Comparison of ENCODE assay signal across 11 mouse cellular contexts in the genomic region with DNA sequence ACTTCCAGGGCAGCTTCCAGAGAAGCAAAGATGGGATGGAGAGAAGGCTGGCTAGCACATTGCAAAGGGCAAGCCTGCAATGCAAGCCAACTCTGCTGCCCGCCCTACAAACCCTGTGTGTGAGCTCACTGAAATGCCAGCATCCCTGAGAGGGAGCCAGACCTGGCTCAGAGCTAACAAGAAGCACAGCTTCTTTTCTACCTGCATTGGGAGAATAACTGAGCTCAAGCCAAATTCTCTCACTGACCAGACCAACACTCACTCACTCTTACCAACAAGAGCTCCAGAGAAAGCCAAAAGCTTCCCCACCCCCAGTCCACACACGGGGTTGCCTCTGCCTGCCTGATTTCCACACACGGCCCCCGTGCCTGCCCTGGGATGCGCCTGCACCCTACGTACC. TPM values are rescaled to one million over a fixed set of nuclear protein-coding genes. Genes with fewer than 3 reads are reported as not detected.
A peak's percentile ranks its signal among the peaks of the same experiment; 100 is the strongest.
DNase-seq lines count a peak whose midpoint lies in the region; ATAC-seq and TF ChIP-seq lines count a peak whose summit lies in the region.
"Had no signal": no experiment of that assay in that cellular context is flagged by ENCODE, and none has a peak within 500 bp of the region (broad histone marks: within the 10 kb centered on the region; RNA-seq: fewer than 3 reads in every experiment).

No protein-coding gene starts in this region.

- WGBS in heart, embryonic 11.5 days (ENCODE audit: insufficient replicate concordance) = 82% methylated on average over 6 of the region's 6 CpGs
- 83% methylated on average over 6 of the region's 6 CpGs for WGBS in lung, embryonic 15.5 days
- WGBS in lung, adult 2 months = 64% methylated on average over 6 of the region's 6 CpGs
- 67% methylated on average over 6 of the region's 6 CpGs for WGBS in embryonic facial prominence, embryonic 15.5 days

- TF ChIP-seq POLR2A in lung, adult 2 months (IDR thresholded peaks at IDR 0.05; ENCODE audit: borderline replicate concordance, extremely low read depth, low read depth, low read length) = no peak

- no peak overlapping the region for H3K9ac ChIP-seq in heart, embryonic 11.5 days (ENCODE audit: low read depth, low read length)
- no peak overlapping the region for H3K9ac ChIP-seq in lung, embryonic 15.5 days
- H3K9ac ChIP-seq in embryonic facial prominence, embryonic 15.5 days = no peak overlapping the region
- H3K9ac ChIP-seq: stomach, embryonic 15.5 days had no signal

- H3K36me3 ChIP-seq in heart, embryonic 11.5 days (ENCODE audit: control insufficient read depth, insufficient read depth, low read length) = peaks cover 20% of the 10 kb centered on the region
- peaks cover 60% of the 10 kb centered on the region for H3K36me3 ChIP-seq in lung, embryonic 15.5 days
- peaks cover 59% of the 10 kb centered on the region for H3K36me3 ChIP-seq in embryonic facial prominence, embryonic 15.5 days

- DNase-seq in heart, adult 9 months (ENCODE audit: low spot score in 2 of 2) = no peak
- no peak for DNase-seq in lung, adult 2 months
- DNase-seq in cerebellum, adult 11-12 months = peak; percentile 74
- DNase-seq in gastrocnemius, adult 8-10 months (ENCODE audit: low spot score in 2 of 2) = no peak
- DNase-seq in adrenal gland, postnatal 10 days = no peak

- no peak for ATAC-seq in heart, embryonic 11.5 days (replicated peaks; ENCODE audit: insufficient number of reproducible peaks, low FRiP score, low TSS enrichment)
- no peak for ATAC-seq in lung, embryonic 15.5 days (ENCODE audit: borderline replicate concordance, extremely low read depth, low FRiP score, low TSS enrichment)
- no peak for ATAC-seq in embryonic facial prominence, embryonic 15.5 days (ENCODE audit: insufficient number of reproducible peaks, low FRiP score, low TSS enrichment, low read depth)
- ATAC-seq: intestine, embryonic 15.5 days had no signal

- H3K4me1 ChIP-seq in heart, embryonic 11.5 days (ENCODE audit: control insufficient read depth, insufficient read depth, low read length) = peaks cover 67% of the 10 kb centered on the region
- H3K4me1 ChIP-seq in lung, embryonic 15.5 days = peaks cover 38% of the 10 kb centered on the region
- peaks cover 56% of the 10 kb centered on the region for H3K4me1 ChIP-seq in lung, adult 2 months (ENCODE audit: control insufficient read depth, insufficient read depth, low read length)
- peaks cover 60% of the 10 kb centered on the region for H3K4me1 ChIP-seq in embryonic facial prominence, embryonic 15.5 days

- no peak overlapping the region for H3K4me3 ChIP-seq in heart, embryonic 11.5 days (ENCODE audit: low read depth, low read length)
- H3K4me3 ChIP-seq in lung, embryonic 15.5 days = no peak overlapping the region
- no peak overlapping the region for H3K4me3 ChIP-seq in lung, adult 2 months (replicated peaks; ENCODE audit: extremely low read depth, low read depth, low read length)
- H3K4me3 ChIP-seq in embryonic facial prominence, embryonic 15.5 days (replicated peaks) = no peak overlapping the region
- H3K4me3 ChIP-seq: intestine, embryonic 15.5 days; stomach, embryonic 15.5 days had no signal

- H3K4me2 ChIP-seq in heart, embryonic 11.5 days = no peak overlapping the region
- no peak overlapping the region for H3K4me2 ChIP-seq in lung, embryonic 15.5 days
- H3K4me2 ChIP-seq in embryonic facial prominence, embryonic 15.5 days (replicated peaks) = no peak overlapping the region
- H3K4me2 ChIP-seq: intestine, embryonic 15.5 days; stomach, embryonic 15.5 days had no signal

- peak overlapping the region; percentile 76 for H3K27ac ChIP-seq in heart, embryonic 11.5 days (ENCODE audit: low read depth, low read length)
- H3K27ac ChIP-seq in lung, embryonic 15.5 days = peak overlapping the region; percentile 54
- peak overlapping the region; percentile 63 for H3K27ac ChIP-seq in embryonic facial prominence, embryonic 15.5 days (replicated peaks)
- H3K27ac ChIP-seq: intestine, embryonic 15.5 days had no signal

- no peak for TF ChIP-seq CTCF in lung, adult 2 months (IDR thresholded peaks at IDR 0.05; ENCODE audit: insufficient read depth, low read length)

- no peaks in the 10 kb centered on the region for H3K9me3 ChIP-seq in heart, embryonic 11.5 days (replicated peaks; ENCODE audit: control insufficient read depth, low read length)
- H3K9me3 ChIP-seq in lung, embryonic 15.5 days = no peaks in the 10 kb centered on the region
- no peaks in the 10 kb centered on the region for H3K9me3 ChIP-seq in embryonic facial prominence, embryonic 15.5 days (replicated peaks)
- H3K9me3 ChIP-seq: intestine, embryonic 15.5 days; stomach, embryonic 15.5 days had no signal

- no peaks in the 10 kb centered on the region for H3K27me3 ChIP-seq in heart, embryonic 11.5 days (ENCODE audit: control insufficient read depth, insufficient read depth, low read length)
- H3K27me3 ChIP-seq in lung, embryonic 15.5 days = no peaks in the 10 kb centered on the region
- H3K27me3 ChIP-seq in embryonic facial prominence, embryonic 15.5 days = no peaks in the 10 kb centered on the region
- H3K27me3 ChIP-seq: intestine, embryonic 15.5 days; stomach, embryonic 15.5 days had no signal

RNA-seq across cellular contexts. Expression of gene Myh9, which starts 37.5 kb away (rescaled TPM):
- polyA plus RNA-seq in heart, embryonic 11.5 days (2014; fragmentation: Nextera tagmentation; extraction: Ambion mirVana) = 30.4 and 31.8 TPM in 2 replicates
- polyA plus RNA-seq in lung, embryonic 15.5 days (2015; fragmentation: Nextera tagmentation; extraction: Ambion mirVana) = 62.5 and 67.7 TPM in 2 replicates
- 133 and 162 TPM in 2 replicates for polyA plus RNA-seq in lung, adult 2 months (2012; rRNA removed)
- polyA plus RNA-seq in embryonic facial prominence, embryonic 15.5 days (2015; fragmentation: Nextera tagmentation; extraction: Ambion mirVana) = 41.1 and 41.7 TPM in 2 replicates
- total RNA-seq in gastrocnemius, adult 8-10 months (2022) = 10 to 100 TPM; 33.4 to 51.3 (median 39.4) TPM
- 100 to 1,000 TPM; 222 to 260 TPM for total RNA-seq in adrenal gland, postnatal 10 days (2021)

RNA-seq across cellular contexts. Expression of gene Apol8, which starts 47.7 kb away (rescaled TPM):
- 0.67 and 0.89 TPM in 2 replicates for polyA plus RNA-seq in heart, embryonic 11.5 days (2014; fragmentation: Nextera tagmentation; extraction: Ambion mirVana)
- 0.23 TPM in 1 of 2 replicates, not detected in the other for polyA plus RNA-seq in lung, embryonic 15.5 days (2015; fragmentation: Nextera tagmentation; extraction: Ambion mirVana)
- polyA plus RNA-seq in lung, adult 2 months (2012; rRNA removed) = 0.05 TPM in 1 of 2 replicates, not detected in the other
- polyA plus RNA-seq in embryonic facial prominence, embryonic 15.5 days (2015; fragmentation: Nextera tagmentation; extraction: Ambion mirVana) = 0.08 and 0.18 TPM in 2 replicates
- total RNA-seq in gastrocnemius, adult 8-10 months (2022) = under 1 TPM in 2 of 4 experiments, not detected in 2; 0.63 to 0.86 TPM
- total RNA-seq in adrenal gland, postnatal 10 days (2021) = under 1 TPM; 0.39 to 0.88 TPM
- polyA plus RNA-seq: liver, adult 2 months had no signal
